ENCODE assay signal across 8 mouse cellular contexts in the genomic region with DNA sequence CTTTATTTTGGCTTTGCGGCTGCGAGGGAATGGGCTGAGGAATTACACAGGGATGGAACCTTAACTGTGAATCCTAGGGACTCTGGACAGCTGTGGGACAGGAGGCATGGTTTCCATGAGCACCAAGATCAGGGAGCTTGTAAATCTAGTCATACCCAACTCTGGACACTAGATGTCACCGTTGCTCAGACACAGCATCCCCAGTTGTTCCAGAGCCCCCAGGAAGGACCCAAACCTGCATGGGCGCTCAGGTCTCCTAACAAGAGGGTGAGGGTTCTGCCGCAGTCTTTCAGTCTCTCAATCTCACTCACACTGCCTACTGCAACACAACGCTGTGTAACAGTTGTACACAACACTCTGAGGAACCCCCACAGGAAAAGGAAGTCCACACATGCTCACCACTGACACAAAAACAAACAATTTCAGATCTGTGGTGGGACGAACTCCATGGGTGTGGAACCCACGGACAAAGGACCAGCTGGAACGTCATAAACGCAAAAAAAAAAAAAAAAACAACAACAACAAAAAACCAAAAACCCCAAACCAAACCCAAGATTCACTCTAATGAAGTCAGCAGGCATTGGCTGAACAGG. TPM values are rescaled to one million over a fixed set of nuclear protein-coding genes. Genes with fewer than 3 reads are reported as not detected.
DNase-seq lines count a peak whose midpoint lies in the region; ATAC-seq and TF ChIP-seq lines count a peak whose summit lies in the region.

No protein-coding gene starts in this region.

- H3K4me1 ChIP-seq in MEL (ENCODE audit: control insufficient read depth in 1 of 2, insufficient read depth in 2 of 2, low read length in 2 of 2), result no peaks in the 10 kb centered on the region
- H3K4me1 ChIP-seq in forebrain, embryonic 11.5 days (replicated peaks; ENCODE audit: control insufficient read depth, insufficient read depth, low read length), result no peaks in the 10 kb centered on the region
- no peaks in the 10 kb centered on the region for H3K4me1 ChIP-seq in kidney, embryonic 16.5 days (ENCODE audit: insufficient read depth, low read length)
- no peaks in the 10 kb centered on the region for H3K4me1 ChIP-seq in midbrain, embryonic 12.5 days

- TF ChIP-seq RAD21 in MEL (IDR thresholded peaks at IDR 0.05; ENCODE audit: low read depth, low read length), result peak; percentile 36

- H3K79me2 ChIP-seq in MEL (ENCODE audit: control insufficient read depth, insufficient read depth, low read length, poor library complexity), result no peaks in the 10 kb centered on the region

- WGBS in forebrain, embryonic 11.5 days, result 54% methylated on average over 10 of the region's 10 CpGs
- WGBS in kidney, embryonic 16.5 days, result 39% methylated on average over 10 of the region's 10 CpGs
- 56% methylated on average over 10 of the region's 10 CpGs for WGBS in midbrain, embryonic 12.5 days

- H3K4me3 ChIP-seq in MEL (ENCODE audit: control insufficient read depth in 1 of 2, insufficient read depth in 1 of 2, low read depth in 2 of 2, low read length in 2 of 2), result no peak overlapping the region
- H3K4me3 ChIP-seq in forebrain, embryonic 11.5 days (ENCODE audit: low read depth, low read length), result no peak overlapping the region
- H3K4me3 ChIP-seq in kidney, embryonic 16.5 days (ENCODE audit: low read length), result no peak overlapping the region
- H3K4me3 ChIP-seq in midbrain, embryonic 12.5 days, result no peak overlapping the region

- no peak overlapping the region for H3K27ac ChIP-seq in MEL (ENCODE audit: control insufficient read depth, low read depth, low read length)
- no peak overlapping the region for H3K27ac ChIP-seq in forebrain, embryonic 11.5 days (ENCODE audit: low read depth, low read length)
- H3K27ac ChIP-seq in kidney, embryonic 16.5 days (ENCODE audit: low read length), result no peak overlapping the region
- H3K27ac ChIP-seq in midbrain, embryonic 12.5 days (replicated peaks), result no peak overlapping the region

- peaks cover 0 to 11% of the 10 kb centered on the region in 2 experiments; a peak in 3 of 4 replicates for H3K36me3 ChIP-seq in MEL (ENCODE audit: control insufficient read depth in 1 of 2, insufficient read depth in 2 of 2, low read length in 2 of 2)
- no peaks in the 10 kb centered on the region; the same call in 1 of the 2 replicates for H3K36me3 ChIP-seq in forebrain, embryonic 11.5 days (ENCODE audit: control insufficient read depth, insufficient read depth, low read length)
- peaks cover 18% of the 10 kb centered on the region; the same call in 1 of the 2 replicates for H3K36me3 ChIP-seq in kidney, embryonic 16.5 days (ENCODE audit: insufficient read depth, low read length)
- H3K36me3 ChIP-seq in midbrain, embryonic 12.5 days, result peaks cover 38% of the 10 kb centered on the region

- TF ChIP-seq EP300 in MEL (IDR thresholded peaks at IDR 0.05; ENCODE audit: low read depth in 1 of 2, low read length in 2 of 2), result no peak

- H3K9me3 ChIP-seq in MEL (replicated peaks; ENCODE audit: insufficient read depth, low read length), result no peaks in the 10 kb centered on the region
- H3K9me3 ChIP-seq in forebrain, embryonic 11.5 days (ENCODE audit: control insufficient read depth, low read length), result no peaks in the 10 kb centered on the region
- peaks cover 5% of the 10 kb centered on the region; the same call in 1 of the 2 replicates for H3K9me3 ChIP-seq in kidney, embryonic 16.5 days (ENCODE audit: low read length)
- no peaks in the 10 kb centered on the region for H3K9me3 ChIP-seq in midbrain, embryonic 12.5 days

- ATAC-seq in frontal cortex, adult (ENCODE audit: low TSS enrichment), result peak; percentile 67
- ATAC-seq in forebrain, embryonic 11.5 days (replicated peaks; ENCODE audit: low FRiP score), result no peak
- ATAC-seq in kidney, embryonic 16.5 days (ENCODE audit: low FRiP score, low TSS enrichment), result peak; percentile 51; the same call in 1 of the 2 replicates
- peak; percentile 23; the same call in 1 of the 2 replicates for ATAC-seq in midbrain, embryonic 12.5 days (ENCODE audit: low FRiP score, low read depth)

- TF ChIP-seq CTCF in MEL (IDR thresholded peaks at IDR 0.05 in 2 of 3, conservative IDR thresholded peaks at IDR 0.05 in 1 of 3; ENCODE audit: control insufficient read depth in 1 of 3, insufficient read depth in 1 of 3, low read depth in 2 of 3, low read length in 3 of 3, poor library complexity in 1 of 3, severe bottlenecking in 1 of 3), result peak; percentile 55 to 71 (median 62)

- no peak for TF ChIP-seq POLR2A in MEL (IDR thresholded peaks at IDR 0.05; ENCODE audit: control insufficient read depth in 1 of 2, insufficient read depth in 1 of 2, low read depth in 1 of 2, low read length in 2 of 2, poor library complexity in 1 of 2)

- no peak overlapping the region for H3K9ac ChIP-seq in MEL (ENCODE audit: control insufficient read depth, low read depth, low read length, poor library complexity, severe bottlenecking)
- H3K9ac ChIP-seq in forebrain, embryonic 11.5 days (ENCODE audit: low read length), result no peak overlapping the region
- H3K9ac ChIP-seq in kidney, embryonic 16.5 days (replicated peaks; ENCODE audit: low read length), result no peak overlapping the region
- no peak overlapping the region for H3K9ac ChIP-seq in midbrain, embryonic 12.5 days (replicated peaks)

- no peak for DNase-seq in frontal cortex, postnatal 10 days (ENCODE audit: low spot score in 2 of 2)
- peak; percentile 70 for DNase-seq in MEL (ENCODE audit: low read depth, low spot score)
- peak; percentile 64 for DNase-seq in forebrain, embryonic 11.5 days (ENCODE audit: low spot score)
- DNase-seq in Muller cell, postnatal 12 days (ENCODE audit: inconsistent ontology term), result no peak
- no peak for DNase-seq in adrenal gland, postnatal 25 days

- no peak overlapping the region for H3K4me2 ChIP-seq in forebrain, embryonic 11.5 days (ENCODE audit: low read depth, low read length, severe bottlenecking)
- H3K4me2 ChIP-seq in kidney, embryonic 16.5 days (replicated peaks; ENCODE audit: low read depth, low read length), result no peak overlapping the region
- no peak overlapping the region for H3K4me2 ChIP-seq in midbrain, embryonic 12.5 days (replicated peaks)

- no peaks in the 10 kb centered on the region for H3K27me3 ChIP-seq in MEL (ENCODE audit: control insufficient read depth in 1 of 2, insufficient read depth in 2 of 2, low read length in 2 of 2)
- H3K27me3 ChIP-seq in forebrain, embryonic 11.5 days (ENCODE audit: control insufficient read depth, insufficient read depth, low read length), result no peaks in the 10 kb centered on the region
- H3K27me3 ChIP-seq in kidney, embryonic 16.5 days (ENCODE audit: insufficient read depth, low read length), result no peaks in the 10 kb centered on the region
- no peaks in the 10 kb centered on the region; the same call in 1 of the 2 replicates for H3K27me3 ChIP-seq in midbrain, embryonic 12.5 days

TF ChIP-seq in MEL, 35 proteins besides CTCF, POLR2A, EP300 and RAD21:
- TF ChIP-seq ZNF384 (IDR thresholded peaks at IDR 0.05; ENCODE audit: low read depth, low read length), result peak; percentile 48; the same call in 1 of the 2 replicates
- TF ChIP-seq MEF2A (IDR thresholded peaks at IDR 0.05; ENCODE audit: extremely low read depth, insufficient replicate concordance, low read depth, low read length, poor library complexity, severe bottlenecking), result no peak
- peak; percentile 38 for TF ChIP-seq SMC3 (IDR thresholded peaks at IDR 0.05; ENCODE audit: low read depth, low read length)

RNA-seq across cellular contexts. Expression of a gene that starts 7.4 kb away (rescaled TPM):
- not detected in 2 replicates for total RNA-seq in MEL (2012; rRNA removed)
- not detected for polyA plus RNA-seq in MEL (2012; ENCODE audit: insufficient read depth in 1 of 2, insufficient read length in 2 of 2, low read depth in 1 of 2, low replicate concordance in 2 of 2, missing spikeins in 1 of 2)
- 2.6 and 2.7 TPM in 2 replicates for polyA plus RNA-seq in forebrain, embryonic 11.5 days (2014; fragmentation: Nextera tagmentation; extraction: Ambion mirVana)
- 0.58 and 0.71 TPM in 2 replicates for polyA plus RNA-seq in kidney, embryonic 16.5 days (2015; fragmentation: Nextera tagmentation; extraction: Ambion mirVana)
- 3.2 and 4.3 TPM in 2 replicates for polyA plus RNA-seq in midbrain, embryonic 12.5 days (2016; fragmentation: Nextera tagmentation; extraction: Ambion mirVana)
- 1.3 and 1.5 TPM in 2 replicates for total RNA-seq in adrenal gland, postnatal 25 days (2021)

RNA-seq across cellular contexts. Expression of a gene that starts 11.5 kb away (rescaled TPM):
- 142 and 248 TPM in 2 replicates for total RNA-seq in MEL (2012; rRNA removed)
- polyA plus RNA-seq in MEL (2012; ENCODE audit: insufficient read depth in 1 of 2, insufficient read length in 2 of 2, low read depth in 1 of 2, low replicate concordance in 2 of 2, missing spikeins in 1 of 2), result 100 to 1,000 TPM in 1 of 2 experiments, not detected in 1; 177 TPM
- polyA plus RNA-seq in forebrain, embryonic 11.5 days (2014; fragmentation: Nextera tagmentation; extraction: Ambion mirVana), result 170 and 184 TPM in 2 replicates
- polyA plus RNA-seq in kidney, embryonic 16.5 days (2015; fragmentation: Nextera tagmentation; extraction: Ambion mirVana), result 120 and 142 TPM in 2 replicates
- 142 TPM in 2 replicates for polyA plus RNA-seq in midbrain, embryonic 12.5 days (2016; fragmentation: Nextera tagmentation; extraction: Ambion mirVana)
- total RNA-seq in adrenal gland, postnatal 25 days (2021), result 77.9 and 79.7 TPM in 2 replicates

RNA-seq across cellular contexts. Expression of a gene that starts 51.5 kb away (rescaled TPM):
- not detected in 2 replicates for total RNA-seq in MEL (2012; rRNA removed)
- not detected for polyA plus RNA-seq in MEL (2012; ENCODE audit: insufficient read depth in 1 of 2, insufficient read length in 2 of 2, low read depth in 1 of 2, low replicate concordance in 2 of 2, missing spikeins in 1 of 2)
- 0.97 and 1.4 TPM in 2 replicates for polyA plus RNA-seq in forebrain, embryonic 11.5 days (2014; fragmentation: Nextera tagmentation; extraction: Ambion mirVana)
- polyA plus RNA-seq in kidney, embryonic 16.5 days (2015; fragmentation: Nextera tagmentation; extraction: Ambion mirVana), result 0.90 and 1.2 TPM in 2 replicates
- 1.1 and 1.4 TPM in 2 replicates for polyA plus RNA-seq in midbrain, embryonic 12.5 days (2016; fragmentation: Nextera tagmentation; extraction: Ambion mirVana)
- total RNA-seq in adrenal gland, postnatal 25 days (2021), result 0.33 and 0.52 TPM in 2 replicates

RNA-seq across cellular contexts. Expression of a gene that starts 54.3 kb away (rescaled TPM):
- total RNA-seq in MEL (2012; rRNA removed), result not detected in 2 replicates
- not detected for polyA plus RNA-seq in MEL (2012; ENCODE audit: insufficient read depth in 1 of 2, insufficient read length in 2 of 2, low read depth in 1 of 2, low replicate concordance in 2 of 2, missing spikeins in 1 of 2)
- polyA plus RNA-seq in forebrain, embryonic 11.5 days (2014; fragmentation: Nextera tagmentation; extraction: Ambion mirVana), result 0.11 TPM in 1 of 2 replicates, not detected in the other
- 0.50 and 0.56 TPM in 2 replicates for polyA plus RNA-seq in kidney, embryonic 16.5 days (2015; fragmentation: Nextera tagmentation; extraction: Ambion mirVana)
- polyA plus RNA-seq in midbrain, embryonic 12.5 days (2016; fragmentation: Nextera tagmentation; extraction: Ambion mirVana), result not detected in 2 replicates
- not detected in 2 replicates for total RNA-seq in adrenal gland, postnatal 25 days (2021)

Comparison
In these comparisons a context has a peak if more than half of its experiments do, and no peak if none do; other contexts are left out.
1. DNase-seq: peak in MEL (single experiment) and forebrain, embryonic 11.5 days (single experiment); none in frontal cortex, postnatal 10 days (0 of 2), Muller cell, postnatal 12 days (single experiment) and adrenal gland, postnatal 25 days (single experiment).